Mouse (Mus musculus): ENCODE results near the gene Cd28.
"Not testable (repeated sequence)": the region's sequence is repeated elsewhere in the genome, so short reads cannot be mapped to it uniquely, and the experiment has no call there.

Gene Cd28

GRCm38 (mm10) chr1:60795677-60796205 lies 79.1 kb downstream of the Cd28 start:
- no peak for DNase-seq (ENCODE audit: inconsistent age in 2 of 2, low spot score in 1 of 2)

DNA sequence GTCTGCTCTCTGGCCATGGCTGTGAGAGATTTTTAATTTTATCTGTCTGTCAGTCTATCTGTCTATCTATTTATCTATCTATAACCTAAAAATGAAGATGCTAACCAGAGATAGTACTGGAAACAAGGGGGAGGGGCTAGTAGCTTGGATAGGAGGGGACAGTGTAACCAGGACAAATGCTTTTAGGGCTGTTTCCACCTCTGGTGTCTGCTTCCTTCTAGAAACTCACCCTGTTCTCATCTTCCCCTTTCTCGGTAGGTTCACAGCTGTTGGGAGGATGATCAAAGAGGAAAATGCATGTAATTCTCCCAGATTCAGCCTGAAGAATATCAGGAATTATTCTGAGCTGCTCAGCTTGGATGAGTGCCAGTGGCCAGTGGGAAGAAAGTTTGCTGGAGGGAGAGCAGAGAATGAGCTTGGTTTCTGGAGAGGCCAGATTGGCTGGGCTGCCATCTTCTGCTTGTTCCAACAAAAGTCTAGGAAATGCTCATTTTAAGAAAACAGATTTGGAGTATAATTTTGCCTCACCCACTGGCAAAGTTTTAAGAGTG lies 83.3 kb downstream of the Cd28 start:
- DNase-seq (ENCODE audit: inconsistent age in 2 of 2, low spot score in 1 of 2) = no peak

GRCm38 (mm10) chr1:60801210-60801671 lies 84.6 kb downstream of the Cd28 start:
- no peak for DNase-seq (ENCODE audit: inconsistent age in 2 of 2, low spot score in 1 of 2)

- no peak for DNase-seq (ENCODE audit: inconsistent age in 2 of 2, low spot score in 1 of 2)
Measured at GRCm38 (mm10) chr1:60803128-60803824, 86.7 kb downstream of the Cd28 start.

DNA sequence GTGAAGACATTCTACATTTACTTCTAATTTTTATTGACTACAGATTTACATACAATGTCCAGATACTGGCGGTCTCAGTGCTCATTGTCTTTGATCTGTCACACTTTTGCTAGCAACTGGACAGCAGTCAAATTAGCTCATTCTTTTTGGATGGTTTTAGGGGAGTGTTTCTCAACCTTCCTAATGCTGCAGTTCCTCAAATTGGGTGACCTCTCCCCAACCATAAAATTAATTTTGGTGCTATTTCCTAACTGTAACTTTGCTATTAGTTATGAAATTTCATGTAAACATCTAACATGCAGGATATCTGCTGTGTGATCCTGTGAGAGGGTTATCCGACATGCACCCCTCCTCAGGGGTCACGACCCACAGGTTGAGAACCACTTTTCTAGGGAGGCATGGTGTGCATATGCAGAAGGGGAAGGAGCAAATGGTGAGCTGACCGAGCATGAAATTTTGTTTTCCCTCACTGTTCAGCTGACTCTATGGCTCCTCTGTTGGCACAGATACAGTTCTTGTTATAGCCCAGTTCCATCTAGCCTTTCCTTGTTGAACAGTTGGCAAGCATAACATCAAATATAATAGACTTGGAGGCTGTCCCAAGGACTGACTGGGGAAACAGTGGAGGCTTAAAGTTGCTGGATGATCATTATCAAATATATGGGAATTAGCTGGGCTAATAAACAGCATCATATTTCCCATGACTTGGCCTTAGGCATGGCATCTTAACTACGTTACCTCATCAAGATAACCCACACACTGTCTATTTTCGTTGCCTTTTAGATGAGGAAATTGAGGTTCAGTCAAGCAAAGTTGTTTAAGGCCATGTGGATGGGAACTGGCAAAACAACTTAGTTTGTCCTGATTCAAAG lies 87.5 kb downstream of the Cd28 start:
- DNase-seq (ENCODE audit: inconsistent age in 2 of 2, low spot score in 1 of 2) = no peak

GRCm38 (mm10) chr1:60805178-60805577 lies 88.6 kb downstream of the Cd28 start:
- no peak for DNase-seq (ENCODE audit: inconsistent age in 2 of 2, low spot score in 1 of 2)

DNA sequence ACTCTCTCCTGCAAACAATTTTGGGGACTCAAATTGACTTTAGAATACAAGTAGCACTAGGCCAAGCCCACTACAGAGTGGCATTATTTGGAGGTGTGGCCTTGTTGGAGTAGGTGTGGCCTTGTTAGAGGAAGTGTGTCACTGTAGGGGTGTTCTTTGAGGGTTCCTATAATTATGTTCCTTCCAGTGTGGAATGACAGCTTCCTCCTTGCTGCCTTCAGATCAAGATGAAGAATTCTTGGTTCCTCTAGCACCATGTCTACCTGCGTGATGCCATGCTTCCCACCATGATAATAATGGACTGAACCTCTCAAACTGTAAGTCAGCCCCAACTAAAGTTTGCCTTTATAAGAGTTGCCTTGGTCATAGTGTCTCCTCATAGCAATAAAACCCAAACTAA lies 91.1 kb downstream of the Cd28 start:
- no peak for DNase-seq (ENCODE audit: inconsistent age in 2 of 2, low spot score in 1 of 2)

- no peak for DNase-seq (ENCODE audit: inconsistent age in 2 of 2, low spot score in 1 of 2)
Measured at GRCm38 (mm10) chr1:60808466-60808865, 91.9 kb downstream of the Cd28 start.

GRCm38 (mm10) chr1:60809166-60809565 lies 92.6 kb downstream of the Cd28 start:
- no peak for DNase-seq (ENCODE audit: inconsistent age in 2 of 2, low spot score in 1 of 2)

DNA sequence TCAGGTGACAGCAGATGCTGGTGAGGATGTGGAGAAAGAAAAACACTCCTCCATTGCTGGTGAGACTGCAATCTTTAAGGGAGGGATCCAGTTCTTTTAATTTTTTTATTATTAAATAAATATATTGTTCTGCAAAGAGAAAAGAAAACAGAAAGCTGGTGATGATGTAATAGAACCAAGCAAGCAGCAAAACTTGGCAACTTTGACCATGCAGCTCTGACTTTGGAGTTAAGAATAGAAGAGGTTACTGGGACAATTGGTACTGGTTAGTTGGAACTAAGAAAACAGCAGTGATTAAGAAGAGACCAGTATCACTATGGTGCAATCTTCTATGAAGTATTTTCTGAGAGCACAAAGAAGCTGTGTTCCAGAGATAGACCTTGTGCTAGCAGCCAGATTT lies 94.2 kb downstream of the Cd28 start:
- DNase-seq (ENCODE audit: inconsistent age in 2 of 2, low spot score in 1 of 2) = no peak

DNA sequence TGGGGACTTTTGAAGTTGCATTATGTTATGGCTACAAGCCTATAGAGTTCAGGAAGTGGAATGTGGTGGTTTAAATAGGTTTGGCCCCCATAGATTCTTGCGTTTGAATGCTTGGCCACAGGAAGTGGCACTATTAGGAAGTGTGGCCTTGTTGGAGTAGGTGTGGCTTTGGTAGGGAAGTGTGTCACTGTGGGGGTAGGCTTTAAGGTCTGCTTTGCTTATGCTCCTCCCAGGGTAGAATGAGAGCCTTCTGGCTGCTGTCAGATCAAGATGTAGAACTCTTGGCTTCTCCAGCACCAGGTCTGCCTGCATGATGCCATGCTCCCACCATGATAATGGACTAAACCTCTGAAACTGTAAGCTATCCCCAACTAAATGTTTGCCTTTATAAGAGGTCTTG lies 95.4 kb downstream of the Cd28 start:
- DNase-seq (ENCODE audit: inconsistent age in 2 of 2, low spot score in 1 of 2) = no peak

DNA sequence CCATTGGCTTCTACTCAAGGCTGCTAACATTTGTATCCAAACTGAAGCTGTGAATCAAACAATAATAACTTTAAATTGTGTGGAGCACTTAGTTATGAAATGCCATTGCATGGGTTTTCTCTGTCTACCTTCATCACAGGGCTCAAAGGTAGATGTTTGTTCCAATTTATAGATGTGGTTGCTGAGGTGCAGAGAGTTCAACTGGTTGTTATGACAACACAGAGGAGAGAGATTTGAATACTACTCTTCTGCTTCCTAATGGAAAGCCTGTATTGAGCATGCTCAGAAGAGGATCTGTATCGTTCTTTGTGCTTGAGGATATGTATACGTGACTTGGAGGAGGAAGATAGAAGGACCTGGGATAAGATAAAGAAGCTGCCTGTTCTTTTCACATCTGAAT lies 96.8 kb downstream of the Cd28 start:
- no peak for DNase-seq (ENCODE audit: inconsistent age in 2 of 2, low spot score in 1 of 2)

DNA sequence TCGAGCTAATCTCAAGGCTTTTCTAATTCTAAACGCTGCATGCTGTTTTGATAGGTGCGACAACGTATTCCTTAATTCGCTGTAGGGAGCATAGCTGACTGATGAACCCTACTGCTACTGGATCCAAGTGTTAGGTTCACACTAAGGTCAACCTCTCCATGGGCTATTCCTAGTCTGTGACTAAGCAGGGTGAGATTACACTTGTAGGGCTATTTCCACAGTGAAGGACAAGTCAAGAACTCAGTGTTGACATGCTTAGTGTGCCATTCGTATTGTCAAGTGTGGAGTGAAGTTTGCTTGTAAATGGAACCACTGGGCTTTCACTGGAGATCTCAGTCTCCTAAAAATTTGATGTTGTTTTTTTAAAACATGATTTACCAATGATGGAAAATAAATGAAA lies 99.3 kb downstream of the Cd28 start:
- peak in 1 of 2 experiments; percentile 41 for DNase-seq (ENCODE audit: inconsistent age in 2 of 2, low spot score in 1 of 2)

DNA sequence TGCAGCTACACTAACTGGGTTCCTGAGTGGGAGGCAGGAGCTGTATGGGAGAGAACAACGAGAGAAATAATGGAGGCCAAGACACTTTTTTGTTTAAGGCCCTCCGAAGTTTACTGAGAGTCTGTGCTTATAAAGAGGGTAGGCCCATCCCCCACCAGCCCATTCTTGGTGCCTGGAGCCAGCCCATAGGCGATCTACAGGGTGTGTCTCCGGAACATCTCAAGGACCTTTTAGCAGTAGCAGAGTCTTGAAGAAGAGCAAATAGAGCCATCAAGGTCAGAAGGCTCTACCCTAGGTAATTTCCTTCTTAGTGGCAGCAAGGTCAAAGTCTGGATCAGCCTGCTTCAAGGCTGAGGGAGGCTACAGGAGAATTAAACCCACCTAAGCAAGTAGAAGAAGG lies 101.9 kb downstream of the Cd28 start:
- DNase-seq (ENCODE audit: inconsistent age in 2 of 2, low spot score in 1 of 2) = not testable (repeated sequence)

DNA sequence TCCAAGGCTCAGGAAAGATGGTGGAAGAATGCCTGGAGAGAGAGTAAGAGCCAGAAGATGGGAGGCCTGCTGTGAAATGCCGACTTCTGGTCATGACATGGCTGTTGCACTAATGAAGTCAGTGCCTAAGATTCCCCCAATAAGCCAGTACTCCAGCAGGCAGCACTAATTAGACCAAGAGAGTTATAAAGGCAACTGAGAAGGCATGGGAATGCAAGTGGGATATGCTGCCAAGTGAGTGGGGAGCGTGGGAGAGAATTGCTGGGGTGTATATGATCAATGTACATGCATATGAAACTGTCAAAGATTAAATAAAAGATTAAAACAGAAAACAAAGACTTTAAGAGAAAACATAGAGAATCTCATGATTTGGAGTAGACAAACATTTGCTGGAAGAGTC lies 103.4 kb downstream of the Cd28 start:
- DNase-seq (ENCODE audit: inconsistent age in 2 of 2, low spot score in 1 of 2) = no peak

DNA sequence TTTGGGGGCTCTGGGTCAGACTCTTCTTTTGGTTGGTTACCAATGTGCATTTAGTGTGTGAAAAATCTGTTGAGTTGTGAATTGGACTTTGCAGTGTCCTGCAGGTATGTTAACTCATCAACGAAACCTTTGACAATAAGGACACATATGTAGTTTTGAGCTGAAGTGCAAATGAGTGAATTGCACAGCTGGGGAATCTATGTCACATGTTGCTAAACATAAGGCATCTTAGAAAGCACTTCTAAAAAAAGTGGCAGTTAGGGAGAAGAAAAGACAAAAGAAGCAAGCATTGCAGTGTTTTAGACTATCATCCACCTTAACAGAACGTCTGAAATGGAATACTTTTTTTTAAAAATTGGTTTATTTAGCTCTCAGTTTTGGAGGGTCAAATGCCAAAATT lies 104.4 kb downstream of the Cd28 start:
- DNase-seq (ENCODE audit: inconsistent age in 2 of 2, low spot score in 1 of 2) = no peak

DNA sequence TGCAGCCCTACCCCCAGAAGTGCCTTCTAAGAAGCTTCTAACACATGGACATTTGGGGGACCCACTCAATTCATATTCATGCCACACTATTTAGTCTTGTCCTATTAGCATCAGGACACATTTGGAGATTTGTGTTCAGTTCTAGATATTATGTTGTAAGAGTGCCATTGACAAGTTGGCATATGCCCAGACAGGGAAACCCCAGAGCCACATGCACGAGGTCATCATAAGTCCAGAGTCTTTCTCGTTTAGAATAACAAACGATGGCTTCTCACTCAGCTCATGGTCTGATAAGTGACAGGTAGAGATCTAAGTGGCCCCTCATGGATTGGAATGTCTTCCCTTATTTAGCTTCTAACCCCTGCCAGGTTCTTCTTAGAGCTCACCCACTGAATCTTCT lies 105.0 kb downstream of the Cd28 start:
- no peak for DNase-seq (ENCODE audit: inconsistent age in 2 of 2, low spot score in 1 of 2)
